Mouse (Mus musculus) retina, postnatal 7 days (tissue): ENCODE measurements around the gene Eng.

Source experiments
- DNase-seq: peaks from one replicate; pipeline ENCODE4 v3.0.0-alpha.2; 2012; ENCODE audit warnings: low read depth, low spot score

The Eng gene

GRCm38 (mm10) chr2:32711301-32712056 is 65.1 kb downstream of the Eng start:
- no peak for DNase-seq

- no peak for DNase-seq
Observed at GRCm38 (mm10) chr2:32712108-32712551, 65.7 kb downstream of the Eng start.

- peak; percentile 89 for DNase-seq
Observed at GRCm38 (mm10) chr2:32712586-32712933, 66.2 kb downstream of the Eng start.

- DNase-seq, result peak; percentile 89
Observed at GRCm38 (mm10) chr2:32712934-32713817, 66.8 kb downstream of the Eng start, which contains the start of gene Cdk9. Gene Cdk9 (minus strand): TSS chr2:32713076.

- no peak for DNase-seq
Observed at GRCm38 (mm10) chr2:32714117-32714986, 68.0 kb downstream of the Eng start.

GRCm38 (mm10) chr2:32714987-32715425 is 68.6 kb downstream of the Eng start:
- DNase-seq, result no peak

GRCm38 (mm10) chr2:32718761-32719160 is 72.4 kb downstream of the Eng start:
- no peak for DNase-seq

- no peak for DNase-seq
Observed at GRCm38 (mm10) chr2:32720053-32720452, 73.7 kb downstream of the Eng start.

GRCm38 (mm10) chr2:32720681-32721229 is 74.4 kb downstream of the Eng start, which contains the start of gene Sh2d3c:
Gene Sh2d3c (plus strand): TSS chr2:32721055.
- no peak for DNase-seq

GRCm38 (mm10) chr2:32722046-32722445 is 75.7 kb downstream of the Eng start:
- DNase-seq, result no peak

GRCm38 (mm10) chr2:32722581-32722980 is 76.2 kb downstream of the Eng start:
- DNase-seq, result no peak

- no peak for DNase-seq
Observed at GRCm38 (mm10) chr2:32724149-32724548, 77.8 kb downstream of the Eng start.

GRCm38 (mm10) chr2:32724832-32725790 is 78.7 kb downstream of the Eng start:
- DNase-seq, result no peak

GRCm38 (mm10) chr2:32727435-32727834 is 81.0 kb downstream of the Eng start:
- DNase-seq, result peak; percentile 85

GRCm38 (mm10) chr2:32728463-32728862 is 82.1 kb downstream of the Eng start:
- DNase-seq, result no peak

GRCm38 (mm10) chr2:32729547-32729946 is 83.2 kb downstream of the Eng start:
- no peak for DNase-seq

- no peak for DNase-seq
Observed at GRCm38 (mm10) chr2:32730854-32731253, 84.5 kb downstream of the Eng start.

- DNase-seq, result no peak
Observed at GRCm38 (mm10) chr2:32731911-32732310, 85.5 kb downstream of the Eng start.
